Mouse (Mus musculus) erythroid progenitor cell, adult 5-6 weeks (primary cell): ENCODE data around the gene Frmd4b. TPM values are rescaled to one million over a fixed set of nuclear protein-coding genes. Genes with fewer than 3 reads are reported as not detected.

Source experiments
- ATAC-seq: replicated peaks from 2 replicates; pipeline ENCODE4 v1.8.0; 2016; ENCODE audit warnings: moderate number of reproducible peaks, mild to moderate bottlenecking, moderate TSS enrichment, inconsistent platforms; ENCODE audit not compliant: poor library complexity, low FRiP score, severe bottlenecking
- total RNA-seq, 2 experiments: library from RNA; stranded (forward) in 1 of 2; stranded (reverse) in 1 of 2; fragments of 150-400 nt in 1 of 2; fragments of 186-747, 209-891 nt in 1 of 2; gene quantifications; 2 replicates each; pipeline versions ENCODE4 v1.2.3 to v1.2.4; 2015 to 2017; ENCODE audit warnings: low replicate concordance in 2 of 2

Frmd4b gene
- total RNA-seq, 2 experiments from 2014 or later, result 7.2 to 21.0 TPM

DNA sequence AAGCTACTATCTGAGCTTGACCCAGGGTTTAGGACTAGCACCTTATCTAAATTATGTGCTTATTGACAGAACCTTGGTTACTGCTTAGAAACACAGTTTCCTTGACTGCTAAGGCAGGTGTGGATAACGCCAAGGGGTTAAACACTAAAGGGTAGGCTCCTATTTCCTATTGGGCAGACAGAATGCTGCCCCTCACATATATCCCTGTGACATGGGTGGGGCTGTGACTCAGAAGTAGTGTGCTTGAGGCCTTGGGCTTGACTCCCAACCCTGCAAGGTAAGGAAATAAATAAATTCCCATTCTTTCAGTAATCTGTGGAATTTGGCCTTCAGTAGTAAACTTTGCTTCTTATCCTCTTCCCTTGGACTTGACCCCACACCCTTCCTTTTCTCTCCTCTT, 275.7 kb downstream of the Frmd4b start:
- ATAC-seq, result no peak

DNA sequence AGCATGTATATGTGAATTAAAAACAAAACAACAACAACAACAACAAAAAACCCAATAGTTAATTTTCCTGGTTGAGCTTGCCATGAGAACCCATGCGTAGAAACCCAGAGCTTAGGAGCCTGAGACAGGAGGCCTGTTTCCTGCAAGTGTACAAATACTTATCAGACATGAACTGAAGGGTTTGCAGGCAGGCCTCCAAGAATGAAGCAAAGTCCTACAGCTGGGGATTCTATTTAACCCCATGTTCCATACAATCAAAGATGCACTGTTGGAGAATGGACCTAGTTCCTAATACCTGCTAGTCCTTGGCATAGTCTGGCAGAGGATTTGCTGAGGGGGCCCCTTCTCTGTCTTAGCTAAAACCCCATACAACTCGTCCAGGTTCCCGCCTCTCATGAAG, 276.2 kb downstream of the Frmd4b start:
- no peak for ATAC-seq

DNA sequence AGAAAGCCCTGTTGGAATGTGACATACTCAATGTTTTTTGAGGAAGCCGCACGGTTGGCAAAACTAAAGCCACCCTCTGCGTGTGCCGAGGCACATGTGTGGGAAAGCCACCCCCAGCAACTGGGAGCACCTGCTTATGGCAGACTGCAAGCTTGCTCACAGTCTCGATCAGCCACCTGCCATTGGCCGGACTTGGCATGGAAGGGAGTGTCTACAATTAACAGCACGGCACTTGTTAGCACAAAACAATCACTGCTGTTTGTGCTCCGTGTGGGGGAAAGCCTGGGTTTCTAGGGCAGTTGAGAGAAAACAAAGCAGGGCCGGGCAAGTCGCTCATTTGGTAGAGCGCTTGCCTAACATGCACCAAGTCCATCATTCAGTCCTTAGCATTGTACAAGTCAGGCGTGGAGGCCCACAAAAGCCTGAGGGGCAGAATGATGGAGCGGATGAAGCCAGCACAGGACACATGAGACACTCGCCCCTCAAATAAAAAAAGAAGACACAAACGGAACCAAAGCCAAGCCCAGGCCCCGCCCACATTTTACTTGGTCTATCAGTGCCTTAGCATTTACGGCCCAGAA, 277.0 kb downstream of the Frmd4b start:
- no peak for ATAC-seq

DNA sequence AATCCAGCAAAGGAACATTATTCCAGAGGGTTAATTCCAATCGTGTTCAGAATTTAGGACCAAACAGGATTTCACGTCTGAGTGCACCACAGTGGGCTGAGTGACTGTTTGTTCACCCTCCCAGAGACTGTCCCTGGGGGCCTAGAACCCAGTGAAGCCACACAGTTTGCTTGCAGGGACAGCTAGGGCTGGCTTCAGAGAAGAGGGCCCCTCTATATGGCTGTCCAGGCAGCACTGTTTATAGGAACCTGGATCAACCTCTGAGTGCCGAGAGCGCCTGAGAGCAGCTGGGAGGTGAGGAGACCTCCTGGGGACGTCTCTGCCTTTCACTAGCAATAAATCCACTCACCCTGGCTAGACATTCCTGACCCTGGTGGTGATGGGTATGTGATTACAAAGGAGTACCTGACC, 278.1 kb downstream of the Frmd4b start:
- no peak for ATAC-seq

DNA sequence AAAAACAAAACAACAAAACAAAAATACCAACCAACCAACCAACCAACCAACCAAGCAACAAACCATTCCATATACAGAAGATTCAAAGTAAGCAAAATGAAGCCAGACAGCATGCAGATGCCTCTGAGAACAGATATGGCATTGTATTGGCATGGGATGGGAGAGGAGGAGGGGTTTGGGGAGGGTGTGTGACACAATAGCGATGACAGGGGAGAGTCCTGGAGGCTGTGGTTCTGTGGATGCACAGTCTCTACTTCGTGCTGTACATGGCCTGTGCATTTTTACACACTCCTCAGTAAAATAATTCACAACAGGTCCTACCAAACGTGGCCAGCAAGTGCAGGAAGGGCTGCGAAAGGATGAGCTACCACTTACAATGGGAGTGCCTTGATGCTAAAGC, 278.5 kb downstream of the Frmd4b start:
- ATAC-seq, result no peak

DNA sequence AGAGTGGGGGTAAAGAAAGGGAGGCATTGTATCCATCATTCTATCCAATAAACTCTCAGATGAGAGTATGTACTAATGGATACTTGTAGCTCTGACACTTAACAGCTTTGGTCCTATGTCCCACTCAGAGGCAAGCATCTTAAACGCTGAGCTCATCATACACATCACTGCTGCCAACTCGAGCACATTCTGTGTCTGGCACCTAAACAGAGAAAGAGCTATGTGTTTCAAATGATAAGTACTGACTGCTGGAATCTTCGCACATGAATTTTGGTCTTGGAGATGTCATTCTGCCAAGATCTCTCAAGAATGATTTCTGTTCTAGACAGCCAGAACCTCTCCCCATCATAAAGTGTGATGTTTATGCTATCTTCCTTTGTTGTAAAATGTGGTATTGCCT, 284.0 kb downstream of the Frmd4b start:
- ATAC-seq, result no peak

DNA sequence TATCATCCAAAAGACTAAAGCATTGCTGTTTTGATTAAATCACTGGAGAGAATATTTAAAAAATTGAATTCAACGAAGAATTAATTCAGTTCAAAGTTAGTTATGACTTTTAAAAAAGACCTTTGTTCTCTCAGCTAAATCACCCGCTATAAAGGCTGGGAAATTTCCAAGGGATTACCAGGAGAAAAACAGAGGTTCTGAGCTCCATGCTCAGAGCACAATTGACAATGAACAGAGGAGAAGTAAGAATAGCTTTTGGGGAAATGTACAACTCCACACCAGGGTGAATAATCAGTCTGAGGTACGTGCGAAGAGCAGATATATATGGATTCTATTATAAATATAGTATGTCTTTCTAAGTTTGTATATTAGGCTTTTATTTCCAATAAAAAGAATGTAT, 293.4 kb downstream of the Frmd4b start:
- no peak for ATAC-seq

DNA sequence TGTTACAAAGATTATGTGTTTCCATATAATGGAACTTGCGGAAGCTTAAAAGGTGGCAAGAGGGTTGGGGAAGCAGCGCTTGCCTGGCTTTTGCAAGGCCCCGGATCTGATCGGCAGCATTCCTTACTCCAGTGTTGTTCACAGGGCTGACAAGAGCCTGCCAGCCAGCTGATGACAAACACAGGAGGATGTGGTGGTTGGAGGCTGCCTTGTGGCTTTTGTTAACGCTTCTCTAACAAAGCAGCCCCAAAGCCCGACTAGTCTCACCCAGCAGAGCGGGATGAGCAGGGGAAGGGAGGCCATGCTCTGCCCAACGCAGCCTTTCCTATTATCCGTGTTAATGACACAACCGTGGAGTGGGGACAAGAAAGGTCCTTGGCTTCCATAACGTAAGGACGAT, 295.2 kb downstream of the Frmd4b start:
- no peak for ATAC-seq

DNA sequence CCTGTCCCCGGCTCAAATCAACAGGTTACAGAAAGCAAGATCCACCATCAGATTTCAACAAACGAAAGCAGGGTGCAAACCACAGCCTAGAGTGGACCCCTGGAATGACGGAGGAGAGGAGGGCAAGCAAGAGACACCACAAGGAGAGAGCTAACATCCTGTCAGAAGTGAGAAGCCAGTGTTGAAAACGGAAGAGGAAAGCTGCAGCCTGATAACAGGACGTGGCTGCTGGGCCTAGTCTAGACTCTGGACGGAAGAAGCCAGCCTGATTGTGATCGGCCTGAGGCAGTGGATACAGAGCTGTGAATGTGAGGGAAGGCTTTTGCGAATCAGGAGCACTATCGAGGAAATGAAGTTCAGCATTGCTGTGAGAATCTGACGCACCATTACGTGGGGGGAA, 296.2 kb downstream of the Frmd4b start:
- no peak for ATAC-seq

DNA sequence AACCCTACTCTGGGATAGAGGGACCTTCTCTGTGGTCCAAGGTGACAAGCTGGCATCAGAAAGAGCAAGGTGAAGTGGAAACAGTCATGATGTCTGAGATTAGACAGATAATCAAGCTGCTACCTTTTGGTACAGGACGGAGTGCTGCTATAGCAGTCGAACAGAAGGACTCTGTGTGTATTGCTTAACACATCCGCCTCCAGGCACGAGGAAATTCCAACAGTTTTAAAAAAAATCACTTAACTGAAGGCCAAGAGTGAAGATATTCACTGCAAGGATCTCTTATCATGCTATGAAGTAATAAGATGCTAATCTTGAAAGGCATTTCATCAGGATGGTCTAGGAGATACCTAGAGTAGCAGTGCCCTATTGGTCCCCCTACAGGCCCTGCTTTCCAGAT, 298.3 kb downstream of the Frmd4b start:
- ATAC-seq, result no peak

DNA sequence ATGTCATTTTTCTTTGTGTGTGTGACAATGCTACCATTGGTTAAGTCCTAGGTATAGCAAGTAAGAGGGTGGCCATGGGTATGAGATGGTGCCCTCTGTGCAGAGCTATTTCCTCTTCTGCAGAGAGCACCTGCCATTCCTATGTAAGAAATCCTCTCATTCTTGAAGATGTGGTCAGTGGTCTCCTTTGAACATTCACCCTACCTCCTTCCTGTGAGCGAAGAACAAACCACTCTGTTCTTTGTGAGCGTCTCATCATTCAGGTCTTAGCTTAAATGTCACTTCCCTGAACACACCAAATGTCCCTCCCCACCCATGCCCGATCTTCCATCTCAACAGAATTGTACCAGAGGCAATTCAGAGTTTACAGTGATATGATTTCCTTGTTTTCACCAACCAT, 299.4 kb downstream of the Frmd4b start:
- ATAC-seq, result no peak

DNA sequence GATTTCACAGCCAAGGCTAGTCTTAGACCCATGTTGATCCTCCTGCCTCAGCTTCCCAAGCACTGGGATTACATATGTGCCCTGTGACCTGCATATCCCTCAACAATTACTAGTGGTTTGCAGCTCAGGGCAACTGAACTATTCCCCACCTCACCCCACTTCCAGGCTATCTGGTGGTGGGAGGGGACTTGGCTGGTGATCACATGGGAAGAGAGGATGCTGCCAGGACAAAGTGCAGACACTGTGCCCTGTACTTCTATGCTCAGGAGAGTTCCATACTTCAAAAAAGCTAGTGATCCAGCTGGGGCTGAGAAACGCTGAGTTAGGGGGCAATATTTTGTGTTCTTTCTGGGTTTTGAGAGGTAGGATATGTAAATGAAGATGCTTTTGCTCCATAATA, 300.6 kb downstream of the Frmd4b start:
- no peak for ATAC-seq

DNA sequence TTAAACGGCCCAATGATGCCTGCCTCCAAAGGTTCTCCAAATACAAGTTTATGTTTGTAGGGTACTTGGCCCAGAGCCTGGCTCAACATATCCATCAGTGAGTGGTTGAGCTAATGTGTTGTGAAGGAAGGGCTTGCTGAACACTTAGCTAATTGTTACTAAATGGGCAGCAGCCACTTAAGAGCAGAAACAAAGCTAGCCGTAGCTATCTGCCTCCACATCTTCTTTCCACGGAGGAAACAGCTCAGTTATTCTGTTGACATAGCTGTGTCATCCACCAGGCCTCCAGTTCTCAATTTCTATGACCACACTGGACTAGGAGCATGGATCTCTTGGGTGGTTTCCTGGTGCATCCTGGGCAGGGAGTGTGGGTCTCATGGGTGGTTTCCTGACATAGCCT, 302.0 kb downstream of the Frmd4b start:
- ATAC-seq, result no peak

DNA sequence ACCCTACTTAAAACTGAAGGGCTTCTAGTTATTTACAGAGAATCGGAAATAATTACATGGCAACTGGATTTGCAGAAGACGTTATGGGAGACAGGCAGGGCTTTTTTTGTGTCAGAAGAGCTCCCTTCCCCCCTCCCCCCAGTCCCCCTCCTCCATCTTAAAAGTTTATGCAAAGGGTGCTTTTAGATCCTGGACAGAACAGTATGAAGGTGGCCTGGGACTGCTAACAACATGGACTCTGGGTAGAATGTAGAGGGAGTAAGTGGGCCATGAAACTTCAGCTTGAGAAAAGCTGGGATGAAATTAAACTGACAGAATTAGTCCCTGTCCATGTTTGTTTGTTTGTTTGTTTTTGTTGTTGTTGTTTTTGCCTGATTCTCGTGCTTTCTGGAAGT, 304.8 kb downstream of the Frmd4b start:
- ATAC-seq, result no peak

DNA sequence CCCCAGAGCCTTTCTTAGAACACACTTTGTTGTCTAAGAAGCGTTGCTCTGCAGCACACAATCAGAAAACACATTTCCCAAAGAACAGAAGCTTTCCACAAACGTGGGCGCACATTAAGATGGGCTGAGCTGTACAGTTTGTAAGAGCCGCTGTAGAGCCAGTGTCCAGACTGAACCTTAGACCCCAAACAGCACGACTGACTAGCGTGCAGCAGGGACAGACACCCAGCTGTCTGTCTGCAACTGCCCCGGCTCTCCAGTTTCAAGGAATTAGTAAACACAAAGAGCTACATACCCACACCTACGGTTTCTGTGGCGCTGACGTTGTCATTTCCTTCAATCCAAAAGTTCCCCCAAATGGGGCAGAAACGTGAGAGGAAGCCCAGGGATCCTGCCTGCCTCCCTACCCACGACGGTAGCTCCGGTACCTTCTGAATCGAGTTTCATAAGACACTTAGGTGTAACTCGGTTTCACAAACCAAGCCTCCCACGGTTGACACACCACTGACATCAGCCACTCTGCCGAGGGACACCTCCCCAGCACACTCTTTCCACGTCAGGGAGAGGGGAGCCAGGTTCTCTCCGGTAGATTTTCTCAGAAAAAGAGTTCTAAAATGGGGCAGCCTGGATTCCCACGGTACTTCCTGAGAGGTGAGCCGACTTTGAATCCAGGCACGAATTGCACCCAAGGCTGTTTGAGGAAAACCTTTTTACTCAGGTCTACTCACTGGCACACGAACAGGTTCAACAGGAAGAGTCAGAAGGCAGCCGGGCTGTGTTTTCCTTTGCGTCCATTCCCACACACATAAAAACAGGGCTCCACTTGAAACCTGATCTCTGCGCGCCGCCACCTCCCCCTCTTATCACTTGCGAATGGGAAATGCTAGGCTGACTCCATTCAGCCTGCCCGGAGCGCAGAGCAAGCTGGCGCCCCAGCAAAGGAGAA, 305.5 kb downstream of the Frmd4b start:
- no peak for ATAC-seq

DNA sequence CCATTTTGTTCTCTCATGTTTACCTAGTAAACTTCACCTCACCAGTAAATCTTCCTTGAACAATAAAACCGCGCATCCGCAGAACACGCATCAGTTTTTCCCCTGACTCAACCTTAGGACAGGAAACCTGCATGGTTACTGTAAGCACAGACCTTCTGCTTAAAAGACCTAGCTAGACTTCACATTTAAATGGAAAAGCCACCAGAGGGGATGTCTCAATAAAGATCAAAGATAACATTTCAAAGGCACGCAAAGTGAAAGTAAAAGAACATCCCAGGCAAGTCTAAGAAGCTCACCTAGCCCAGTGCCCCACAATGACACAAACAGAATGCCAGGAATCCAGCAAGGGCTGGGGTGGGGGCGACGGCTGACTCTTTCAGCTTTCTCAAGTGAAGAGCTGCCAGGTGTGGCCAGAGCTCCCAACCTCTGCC, 306.4 kb downstream of the Frmd4b start:
- ATAC-seq, result no peak

DNA sequence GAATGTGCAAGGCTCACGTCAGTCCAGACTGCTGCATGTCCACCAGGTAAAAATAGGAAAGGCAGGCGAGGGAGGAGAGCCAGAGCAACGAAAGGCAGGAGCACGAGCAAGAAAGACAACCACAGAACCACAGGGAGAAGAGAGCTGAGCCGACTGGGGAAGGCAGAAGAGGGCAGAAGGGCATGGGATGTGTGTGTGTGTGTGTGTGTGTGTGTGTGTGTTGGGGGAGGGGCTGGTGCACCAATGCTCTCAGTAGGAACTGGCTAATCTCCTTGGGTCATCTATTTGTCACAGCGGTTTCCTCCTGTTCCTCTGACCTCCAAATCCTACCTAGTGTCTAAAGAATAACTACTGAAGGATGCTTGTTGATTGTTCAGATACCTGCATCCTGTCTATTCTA, 308.2 kb downstream of the Frmd4b start:
- no peak for ATAC-seq

DNA sequence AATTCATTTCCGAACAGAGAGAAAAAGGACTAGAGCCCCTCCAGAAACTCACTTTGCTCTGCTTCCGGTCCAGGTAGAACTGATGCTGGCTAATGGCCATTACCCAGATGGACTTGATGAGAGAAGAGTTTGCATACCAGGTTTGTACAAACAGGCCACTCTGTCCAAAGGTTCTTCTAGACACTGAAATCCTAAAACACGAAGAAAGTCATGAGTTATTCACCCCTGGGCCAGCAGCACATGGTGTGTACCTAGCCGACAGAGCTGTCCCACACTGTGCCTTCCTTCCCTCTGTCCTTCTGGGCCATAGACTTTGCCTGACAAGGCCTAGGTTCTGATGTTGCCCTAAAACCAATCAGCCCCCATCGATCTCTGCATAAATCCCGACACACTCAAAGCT, 308.8 kb downstream of the Frmd4b start:
- no peak for ATAC-seq

DNA sequence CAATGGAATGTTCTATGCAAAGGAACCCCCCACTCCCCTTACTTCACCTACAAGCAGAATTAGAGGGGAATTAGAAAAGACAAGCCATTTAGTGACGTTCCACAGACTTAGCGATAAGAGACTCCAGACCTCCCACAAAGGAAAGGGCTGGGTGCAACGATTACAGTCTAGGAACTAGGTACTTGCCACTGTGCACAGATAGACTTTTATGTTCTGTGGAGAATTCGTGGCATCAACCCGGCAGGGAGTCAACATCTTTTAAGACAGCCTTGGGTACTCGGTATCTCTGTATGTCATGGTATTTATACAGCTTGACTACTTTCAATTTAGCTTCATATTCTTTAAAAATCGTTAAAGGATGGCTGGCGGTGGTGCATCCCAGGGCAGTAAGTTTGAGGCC, 310.1 kb downstream of the Frmd4b start:
- ATAC-seq, result no peak

DNA sequence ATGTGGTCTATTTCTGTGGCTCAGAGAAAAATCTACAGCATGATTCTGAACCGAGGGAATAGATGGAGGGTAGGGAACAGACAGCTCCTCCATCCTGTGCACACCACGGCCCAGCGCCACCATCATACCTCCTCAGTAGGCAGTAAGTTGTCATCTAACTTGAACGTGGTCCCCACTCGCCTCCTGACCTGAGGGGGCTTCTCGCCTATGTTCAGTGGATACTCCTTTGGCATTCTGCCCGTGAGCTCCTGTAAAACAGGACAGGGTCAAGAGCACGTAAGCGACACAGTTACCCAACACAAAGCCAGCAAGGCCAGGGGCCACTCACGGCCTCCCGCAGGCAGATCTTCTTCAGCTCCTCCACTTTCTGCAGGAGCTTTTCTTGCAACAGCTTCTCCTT, 311.0 kb downstream of the Frmd4b start:
- no peak for ATAC-seq

DNA sequence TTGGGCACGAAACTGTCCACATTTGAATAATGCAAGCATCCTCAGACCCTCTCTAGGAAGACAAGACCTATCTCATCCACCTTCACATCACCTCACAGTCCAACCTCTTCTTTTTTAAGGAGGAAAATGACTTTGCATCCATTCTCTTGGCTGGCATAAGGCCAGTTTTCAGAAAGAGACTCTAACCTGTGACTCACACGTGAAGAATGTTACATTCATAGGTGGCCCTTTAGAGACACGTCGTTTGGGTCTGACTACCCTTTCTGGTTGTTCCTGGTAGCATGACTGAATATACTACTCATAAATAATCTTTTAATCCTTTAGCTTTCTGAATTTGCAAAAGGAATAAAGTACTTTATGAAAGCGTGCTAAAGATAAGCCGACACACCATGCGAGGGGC, 311.9 kb downstream of the Frmd4b start:
- ATAC-seq, result no peak

DNA sequence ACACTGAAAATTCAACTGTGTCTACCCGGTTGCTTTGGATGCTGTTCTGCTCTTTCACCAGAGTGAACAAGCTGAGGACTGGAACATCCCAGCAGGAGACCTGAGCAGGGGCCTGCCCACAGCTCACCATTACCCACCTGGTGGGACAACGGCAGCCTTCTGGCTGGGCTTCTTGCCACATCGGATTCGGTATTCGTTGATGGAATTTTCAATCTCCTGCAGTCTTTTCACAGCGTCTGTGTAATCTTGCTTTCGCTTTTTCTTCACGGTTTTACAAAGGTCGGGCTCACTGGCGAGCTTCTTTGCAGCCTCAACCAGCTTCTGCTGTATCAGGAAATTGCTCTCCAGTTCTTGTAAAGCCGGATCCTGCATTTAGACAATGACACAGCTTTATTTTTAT, 312.3 kb downstream of the Frmd4b start:
- no peak for ATAC-seq
